Mouse (Mus musculus) frontal cortex, postnatal 14 days (tissue): ENCODE measurements at regions not wholly inside any gene's neighbourhood (a gene's known extent, or its start where the extent isn't known, plus 50 kb on each side); places are given as distances from the start of the nearest gene placed in this dataset.
"Not testable (repeated sequence)": the region's sequence is repeated elsewhere in the genome, so short reads cannot be mapped to it uniquely, and the experiment has no call there.

Source experiments
- DNase-seq, 2 experiments: peaks; one replicate each; pipeline ENCODE4 v3.0.0; 2022; ENCODE audit warnings: low spot score in 2 of 2

DNA sequence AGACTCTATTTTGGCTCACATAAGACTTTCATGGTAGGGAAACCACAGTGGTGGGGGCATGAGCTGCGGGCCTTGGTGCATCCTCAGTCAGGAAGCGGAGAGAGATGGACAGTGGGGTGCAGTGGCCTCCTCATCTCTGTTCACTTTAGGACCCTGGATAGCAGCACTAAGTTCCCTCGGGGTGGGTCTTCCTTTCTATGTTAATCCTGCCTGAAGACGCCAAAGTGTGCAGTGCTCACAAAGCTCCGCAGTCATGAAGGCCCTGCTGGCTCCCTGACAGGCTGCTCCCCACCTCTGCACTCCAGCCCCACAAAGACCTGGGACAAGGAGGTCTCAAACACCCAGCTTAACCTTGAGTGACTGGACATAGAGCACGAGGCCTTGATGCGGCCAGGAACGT, 56.8 kb downstream of the Sox1 start:
- DNase-seq = no peak

DNA sequence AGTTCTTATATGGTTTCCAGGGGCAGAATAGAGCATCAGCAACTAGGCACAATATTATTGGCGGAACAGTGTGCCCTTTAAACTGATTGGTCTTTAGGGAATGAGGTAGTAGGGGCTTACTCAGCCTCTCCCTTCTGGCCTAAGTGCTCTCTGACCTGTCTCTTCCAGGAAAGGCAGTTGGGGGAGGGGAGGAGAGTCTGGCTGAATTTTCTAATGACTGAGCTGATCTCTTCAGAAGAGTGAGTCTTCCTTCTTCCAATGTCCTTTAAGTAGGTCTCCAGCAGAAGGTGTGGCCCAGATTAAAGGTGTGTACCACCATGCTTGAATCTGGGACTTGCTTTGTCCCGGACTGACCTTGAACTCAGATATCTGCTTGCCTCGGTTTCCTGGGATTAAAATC, 60.3 kb downstream of the Sox1 start:
- DNase-seq = not testable (repeated sequence)

DNA sequence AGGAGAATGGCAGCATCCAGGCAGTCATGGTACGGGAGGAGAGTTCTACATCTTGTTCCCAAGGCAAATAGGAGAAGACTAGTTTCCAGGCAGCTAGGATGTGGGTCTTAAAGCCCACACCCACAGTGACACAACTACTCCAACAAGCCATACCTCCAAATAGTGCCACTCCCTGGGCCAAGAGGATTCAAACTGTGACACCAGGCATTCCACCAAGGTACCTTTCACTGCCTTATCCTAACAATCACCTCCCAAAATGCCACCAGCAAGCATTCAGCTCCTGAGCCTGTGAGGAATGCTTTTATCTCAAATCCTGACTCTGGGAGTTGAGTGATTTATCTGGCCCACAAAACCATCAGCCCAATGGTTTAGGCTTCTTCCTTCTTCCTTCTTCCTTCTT, 61.2 kb downstream of the Sox1 start:
- no peak for DNase-seq

DNA sequence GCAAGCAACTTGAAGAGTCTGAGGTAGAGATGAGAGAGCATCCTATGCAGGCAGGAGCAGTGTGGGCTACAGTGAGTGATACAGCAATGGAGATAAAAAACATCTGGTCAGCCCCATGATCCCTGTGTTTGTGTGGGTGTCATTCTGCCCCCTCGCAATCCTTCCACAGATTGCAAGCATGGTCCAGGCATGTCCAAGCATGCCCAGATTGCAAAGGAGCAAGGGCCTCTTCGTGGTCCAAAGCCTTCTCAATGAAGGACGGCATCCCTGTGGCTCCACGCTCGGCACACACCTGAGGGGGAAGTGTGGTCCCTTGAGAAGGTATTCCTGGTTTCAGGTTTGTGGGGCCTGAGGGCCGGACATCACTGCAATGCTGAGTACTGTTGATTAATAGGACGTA, 61.9 kb downstream of the Sox1 start:
- no peak for DNase-seq

DNA sequence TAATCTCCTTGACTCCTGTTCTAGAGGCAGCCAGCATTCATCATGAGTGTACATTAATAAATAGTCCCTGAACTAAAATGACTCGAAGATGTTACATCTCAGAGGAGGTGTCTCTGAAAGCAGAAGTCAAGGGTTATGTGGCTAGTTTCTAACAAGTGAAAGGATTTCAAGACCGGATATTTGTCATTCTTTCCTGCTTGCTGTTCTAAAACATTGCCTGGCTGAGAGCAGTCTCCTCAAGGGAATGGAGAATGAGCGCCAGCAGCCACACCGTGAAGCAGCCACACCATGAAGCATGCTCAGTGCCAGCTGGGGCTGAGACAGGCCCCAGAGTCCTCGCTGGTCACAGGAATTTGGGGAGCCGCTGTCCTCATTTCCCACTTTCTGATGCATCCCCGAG, 71.8 kb downstream of the Sox1 start:
- DNase-seq = no peak

DNA sequence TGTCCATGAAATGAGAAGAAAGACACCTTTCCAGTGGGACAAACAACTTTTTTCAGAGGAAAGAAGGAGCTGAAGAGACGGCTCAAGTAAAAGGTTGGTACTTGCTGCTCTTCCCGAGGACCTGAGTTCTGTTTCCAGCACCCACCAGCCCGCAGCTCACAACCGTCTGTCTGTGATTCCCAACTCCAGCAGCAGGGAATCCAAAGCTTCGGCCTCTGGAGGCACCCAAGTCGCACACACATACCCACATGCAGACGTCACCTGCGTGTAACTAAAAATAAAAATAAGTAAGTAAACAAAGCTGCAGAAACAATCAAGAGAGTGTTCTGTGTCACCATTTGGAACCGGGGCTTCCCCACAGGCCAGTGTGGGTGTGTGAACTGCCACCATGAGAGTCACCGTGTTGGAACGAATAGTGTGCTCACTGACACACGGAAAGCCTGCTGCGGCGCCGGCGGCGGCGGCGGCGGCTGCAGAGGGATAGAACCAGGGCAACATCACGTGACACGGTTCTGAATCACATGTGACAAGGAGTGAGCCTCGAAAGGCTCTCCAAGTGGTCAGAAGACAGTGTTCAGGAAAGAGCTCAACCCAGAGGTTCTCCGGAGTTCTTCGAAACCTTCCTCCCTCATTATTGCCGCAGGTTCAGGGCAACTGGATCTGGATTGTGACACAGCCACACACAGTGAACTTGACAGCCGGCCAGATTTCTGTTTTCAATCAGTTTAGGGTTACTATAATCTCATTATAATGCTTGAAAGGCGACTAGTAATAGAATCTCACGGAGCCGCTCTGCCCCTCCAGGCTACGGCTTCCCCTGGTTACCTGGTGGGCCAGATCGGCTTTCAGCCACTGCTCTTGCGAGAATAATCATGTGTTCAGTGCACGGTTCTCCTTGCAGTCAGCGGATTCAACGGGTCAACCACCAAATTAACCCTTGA, 72.6 kb downstream of the Sox1 start:
- DNase-seq = no peak

DNA sequence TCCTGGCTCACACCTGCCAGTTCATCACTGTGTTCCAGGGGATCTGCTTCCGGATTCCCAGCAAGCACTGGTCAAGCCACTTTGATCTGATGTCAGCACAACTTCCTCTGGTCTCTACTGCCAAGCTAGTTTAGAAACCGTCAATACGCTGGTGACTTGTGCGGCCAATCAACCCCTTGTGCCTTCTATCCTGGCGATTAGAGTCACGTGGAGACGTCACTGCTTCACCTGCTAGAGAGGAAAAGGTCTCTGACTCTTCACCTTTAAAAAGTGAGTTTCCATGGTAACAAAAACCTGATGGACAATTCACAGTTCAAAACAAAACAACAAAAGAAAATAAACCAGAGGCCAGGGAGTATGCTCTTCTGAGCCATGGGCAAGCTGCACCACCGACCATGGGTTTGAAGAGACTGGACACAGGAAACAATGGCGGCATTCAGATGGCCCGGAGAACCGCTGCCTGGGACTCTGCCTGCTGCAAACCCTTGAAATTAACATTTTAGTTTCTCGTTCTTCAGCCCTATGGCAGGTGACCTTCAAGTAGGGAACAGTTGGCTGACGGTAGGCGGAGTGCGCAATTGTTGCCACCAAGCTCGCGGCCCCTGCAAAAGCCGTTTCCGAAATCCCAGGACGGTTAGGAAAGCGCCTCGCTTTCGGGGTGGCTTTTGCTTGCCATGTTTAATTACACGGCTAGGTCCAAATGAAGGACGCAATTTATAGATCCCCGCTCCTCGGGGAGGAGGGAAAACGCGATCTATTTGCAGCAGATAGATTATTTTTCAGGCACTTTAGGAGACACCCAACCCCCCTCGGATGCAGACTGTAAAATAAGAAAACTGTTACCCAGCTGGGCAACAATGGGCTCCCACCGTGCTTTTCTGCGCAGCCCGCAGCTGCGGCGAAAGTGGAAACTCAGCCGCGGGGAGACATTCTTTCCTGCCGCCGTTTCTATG, 82.6 kb downstream of the Sox1 start:
- DNase-seq = no peak

DNA sequence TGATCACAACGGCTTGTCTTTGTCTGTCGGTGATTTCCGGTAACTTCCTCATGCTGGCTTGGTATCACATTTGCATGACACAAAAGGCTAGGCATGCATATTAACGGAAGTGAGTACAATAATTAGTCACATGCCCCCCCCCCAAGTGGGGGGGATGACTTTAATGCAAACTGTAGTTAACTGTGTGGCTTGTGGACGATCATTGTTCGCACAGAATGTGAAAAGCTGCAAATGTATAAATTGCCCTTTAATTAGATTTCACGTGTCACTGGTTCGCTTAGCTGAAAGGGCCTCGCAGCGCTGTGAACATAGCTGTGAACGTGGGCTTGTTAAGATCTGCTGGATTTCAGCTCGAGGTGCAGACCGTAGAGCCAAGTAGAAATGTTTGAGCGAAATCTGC, 86.8 kb downstream of the Sox1 start:
- no peak for DNase-seq

DNA sequence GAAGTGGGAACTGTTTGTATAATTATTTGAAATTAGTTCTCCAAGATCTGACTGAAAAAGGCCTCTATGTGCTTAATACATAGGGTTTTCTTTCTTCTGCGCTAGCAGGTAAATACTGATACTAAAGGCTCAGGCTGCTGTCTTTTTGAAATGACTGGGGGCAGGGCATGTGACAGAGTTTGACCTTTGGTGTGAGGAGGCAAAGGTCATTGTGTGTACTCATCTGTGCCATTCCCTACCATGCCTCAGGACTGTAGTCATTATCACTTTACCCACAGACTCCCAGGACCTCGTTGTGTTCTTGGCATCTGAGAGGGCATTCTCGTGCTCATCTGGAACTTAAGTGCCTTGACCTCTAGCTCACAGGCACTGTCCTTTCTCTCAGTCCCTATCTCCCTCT, 88.5 kb downstream of the Sox1 start:
- no peak for DNase-seq

DNA sequence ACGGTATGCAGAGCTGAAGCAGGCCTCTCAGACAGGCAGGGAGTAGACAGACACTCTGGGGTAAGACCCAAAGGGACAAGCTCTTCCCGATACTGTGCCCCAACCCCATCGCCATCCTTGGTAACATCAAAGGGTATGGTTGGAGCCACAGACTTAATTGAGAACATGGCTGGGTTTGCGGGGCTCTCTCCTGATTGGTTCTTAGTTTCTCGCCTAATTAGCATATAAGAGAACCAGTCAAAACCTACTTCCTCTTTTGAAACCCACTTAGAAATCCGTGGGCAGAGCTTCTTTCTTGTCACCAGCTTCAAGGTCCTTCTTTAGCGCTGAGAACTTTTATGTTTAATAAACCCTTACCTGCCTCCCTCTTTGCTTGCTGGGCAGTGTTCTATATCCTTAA, 87.5 kb upstream of the Spaca7 start:
- no peak for DNase-seq

DNA sequence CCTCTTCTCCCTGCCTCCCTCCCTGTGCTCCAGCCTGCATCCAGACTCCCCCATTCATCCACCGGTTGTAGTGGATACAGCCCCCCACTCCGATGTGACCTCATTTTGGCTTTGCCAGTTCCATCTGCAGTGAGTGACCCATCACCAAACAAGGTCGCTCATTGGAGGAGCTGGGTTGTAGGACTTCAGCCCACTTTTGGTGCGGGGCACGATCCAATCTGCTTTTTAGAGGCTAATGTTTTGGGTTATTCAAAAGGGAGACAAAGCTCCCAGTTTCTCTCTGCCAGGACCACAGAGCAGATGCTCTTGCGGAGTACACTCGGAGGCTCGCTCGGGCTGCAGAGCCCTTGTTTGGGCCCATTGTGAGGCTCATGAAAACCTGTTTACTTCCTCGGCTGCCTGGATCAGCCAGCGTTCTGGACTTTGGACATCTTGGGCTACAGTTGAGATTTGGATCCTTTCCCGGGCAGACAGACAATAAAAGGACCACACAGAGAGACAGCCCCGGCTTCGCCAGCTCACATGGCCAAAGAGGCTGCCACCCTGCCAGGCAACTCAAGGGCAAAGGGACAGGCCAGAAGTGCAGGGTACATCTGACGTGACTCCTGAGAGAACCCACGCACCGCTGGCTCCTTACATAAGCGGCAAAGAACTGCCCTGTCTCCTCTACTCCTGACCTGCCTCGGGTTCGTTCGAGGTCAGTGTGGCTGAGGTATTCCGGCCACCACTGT, 86.3 kb upstream of the Spaca7 start:
- peak; percentile 40 to 74 for DNase-seq

DNA sequence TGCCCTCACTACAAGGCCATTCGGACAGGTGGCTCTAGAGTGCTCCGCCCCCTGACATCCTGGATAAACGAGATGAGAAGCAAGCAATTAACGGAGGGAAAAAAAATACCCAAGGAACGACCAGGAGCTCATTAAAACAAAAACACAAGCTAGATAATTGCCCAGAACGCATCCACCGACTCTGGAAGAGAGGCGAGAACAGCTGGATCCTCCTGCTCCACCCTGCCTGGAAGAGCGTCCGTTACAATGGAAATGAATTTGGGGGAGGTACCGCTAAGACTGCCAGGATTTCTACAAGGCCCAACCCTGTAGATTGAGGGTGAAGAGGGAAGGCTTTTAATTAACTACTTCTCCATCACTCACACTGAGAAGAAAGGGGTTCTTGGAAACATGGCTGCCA, 85.6 kb upstream of the Spaca7 start:
- no peak for DNase-seq

DNA sequence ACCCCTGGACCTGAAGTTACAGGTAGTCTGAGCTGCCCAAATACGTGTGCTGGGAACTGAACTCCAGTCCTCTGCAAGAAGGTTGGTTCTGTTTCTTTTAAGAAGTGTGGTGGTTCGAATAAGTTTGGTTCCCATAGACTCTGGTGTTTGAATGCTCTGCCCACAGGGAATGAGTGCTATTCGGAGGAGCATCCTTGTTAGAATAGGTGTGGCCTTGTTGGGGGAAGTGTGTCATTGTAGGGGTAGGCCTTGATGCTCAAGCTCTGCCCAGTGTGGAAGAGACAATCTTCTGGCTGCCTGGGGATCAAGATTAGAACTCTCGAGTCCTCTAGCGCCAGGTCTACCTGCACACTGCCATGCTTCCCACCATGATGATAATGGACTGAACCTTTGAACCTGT, 83.6 kb upstream of the Spaca7 start:
- DNase-seq = no peak

DNA sequence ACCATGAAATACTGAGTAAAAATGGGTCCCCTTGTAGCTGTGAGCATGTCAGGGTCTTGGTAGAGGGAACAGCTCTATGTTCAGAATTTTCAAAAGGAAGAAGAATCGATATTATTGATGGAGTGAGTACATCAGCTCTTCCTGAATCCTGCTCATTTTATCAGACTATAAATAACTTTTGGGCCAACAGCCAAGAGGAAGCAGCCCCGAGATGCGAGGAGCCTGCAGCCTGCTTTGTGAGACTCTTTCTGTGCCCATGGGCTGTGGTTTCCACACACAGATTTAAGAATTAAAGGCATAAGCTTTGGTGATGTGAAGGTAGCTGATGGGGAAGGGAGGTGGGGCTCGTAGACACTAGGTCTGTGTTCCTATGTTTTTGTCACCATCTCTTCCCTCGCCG, 81.4 kb upstream of the Spaca7 start:
- DNase-seq = no peak

DNA sequence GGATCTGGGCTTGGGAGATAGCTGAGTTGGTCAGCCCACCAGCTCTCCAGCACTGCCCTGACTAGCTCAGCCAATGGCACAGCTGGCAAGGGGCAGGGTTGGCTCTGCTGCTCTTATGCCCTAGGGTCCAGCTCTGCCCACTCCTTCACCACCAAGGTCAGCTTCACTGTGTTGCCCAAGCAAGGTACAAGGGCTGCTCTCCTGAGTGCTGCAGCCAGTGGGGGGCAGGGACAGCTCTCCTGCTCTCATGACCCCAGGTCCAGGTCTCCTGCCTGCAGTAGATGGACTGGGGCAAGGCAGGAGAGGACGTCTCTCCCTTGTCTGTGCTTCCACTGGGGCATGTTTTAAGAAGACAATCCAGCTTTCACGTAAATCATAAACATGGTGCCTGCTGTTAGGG, 80.4 kb upstream of the Spaca7 start:
- no peak for DNase-seq

DNA sequence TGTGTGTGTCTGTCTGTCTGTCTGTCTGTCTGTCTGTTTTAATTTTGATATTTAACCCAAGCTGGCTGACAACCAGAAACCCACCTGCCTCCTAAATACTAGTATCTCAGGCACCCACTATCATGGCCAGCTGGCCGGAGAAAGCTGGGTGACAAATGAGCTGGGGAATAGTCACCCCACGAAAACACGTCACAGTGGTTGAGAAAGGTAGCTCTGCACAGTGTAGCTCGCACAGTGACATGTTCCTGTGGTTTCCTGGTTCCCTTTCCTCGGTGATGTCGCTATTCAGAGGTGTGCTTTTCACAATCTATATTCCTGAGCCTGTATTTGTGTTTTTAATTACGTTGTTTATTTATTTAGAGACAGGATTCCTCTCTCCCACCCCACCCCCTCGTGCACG, 78.3 kb upstream of the Spaca7 start:
- no peak for DNase-seq

DNA sequence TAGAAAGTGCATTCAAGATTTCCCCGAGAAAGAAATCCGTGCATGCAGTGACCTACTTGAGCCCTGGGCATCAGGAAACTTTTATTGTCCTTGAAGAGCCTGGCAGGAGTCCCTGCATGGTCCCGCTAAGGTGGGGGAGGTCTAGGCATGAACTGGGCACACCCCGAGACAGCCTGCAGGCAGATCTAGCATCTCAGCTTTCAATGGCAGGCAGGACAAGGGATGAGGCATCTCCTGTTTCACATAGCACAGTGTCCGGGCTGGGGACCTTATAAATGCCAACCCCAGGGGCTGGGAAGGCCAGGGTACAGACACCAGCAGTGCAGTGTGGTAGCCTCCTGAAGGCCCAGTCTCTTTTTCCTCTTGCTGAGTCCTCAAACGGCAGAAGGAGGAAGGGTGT, 75.4 kb upstream of the Spaca7 start:
- no peak for DNase-seq

DNA sequence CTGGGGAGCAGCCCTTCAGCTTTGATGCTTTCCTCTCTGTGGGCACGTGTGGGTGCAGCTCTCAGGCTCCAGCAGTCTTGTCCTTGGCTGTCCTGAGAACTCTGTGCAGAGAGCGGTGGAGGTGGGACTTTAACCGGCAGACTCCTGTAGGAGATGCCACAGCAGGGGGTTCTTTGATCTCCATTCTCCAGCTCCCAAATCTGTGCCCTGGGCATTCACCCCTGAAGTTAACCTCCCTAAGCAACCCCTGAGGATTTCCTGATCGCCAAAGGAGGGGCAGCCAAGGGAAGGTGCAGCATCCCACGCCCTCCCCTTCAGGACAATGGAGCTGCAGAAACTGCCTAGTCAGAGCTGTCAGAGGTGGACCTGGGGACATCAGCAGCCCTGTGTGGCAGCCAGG, 73.2 kb upstream of the Spaca7 start:
- no peak for DNase-seq

DNA sequence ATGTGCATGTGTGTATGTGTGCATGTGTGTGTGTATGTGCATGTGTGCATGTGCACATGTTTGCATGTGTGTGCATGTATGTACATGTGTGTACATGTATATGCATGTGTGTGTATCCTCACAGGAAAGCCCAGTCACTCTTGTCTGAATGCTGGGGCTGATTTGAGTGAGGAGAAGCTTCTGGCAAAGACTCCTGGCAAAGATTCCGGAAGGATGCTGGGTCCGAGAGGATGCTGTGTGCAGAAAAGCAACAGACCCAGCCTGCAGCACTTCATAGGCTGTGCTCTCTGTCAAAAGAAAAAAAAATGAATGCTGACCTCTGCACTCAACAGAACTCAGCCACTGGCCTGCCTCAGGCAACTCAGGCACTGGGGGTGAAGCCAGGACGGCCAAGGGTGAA, 72.5 kb upstream of the Spaca7 start:
- DNase-seq = no peak

DNA sequence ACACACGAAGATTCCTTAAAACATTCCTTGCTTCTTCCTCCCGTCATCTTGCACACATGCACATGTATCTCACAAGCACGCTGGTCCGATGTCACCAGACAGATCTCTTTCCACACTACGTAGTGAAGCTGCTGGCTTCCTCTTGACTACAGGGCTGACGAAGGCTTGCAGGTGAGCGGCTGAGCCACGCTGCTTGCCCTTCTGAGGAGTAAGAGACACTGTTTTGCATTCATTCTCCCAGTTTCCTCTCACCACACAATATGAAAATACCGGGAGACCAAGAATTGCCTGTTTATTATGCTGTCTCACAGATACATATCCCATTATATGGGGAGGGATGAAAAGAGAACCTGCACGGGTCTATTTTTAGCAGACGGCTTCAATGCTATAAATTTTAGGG, 71.0 kb upstream of the Spaca7 start:
- DNase-seq = no peak

DNA sequence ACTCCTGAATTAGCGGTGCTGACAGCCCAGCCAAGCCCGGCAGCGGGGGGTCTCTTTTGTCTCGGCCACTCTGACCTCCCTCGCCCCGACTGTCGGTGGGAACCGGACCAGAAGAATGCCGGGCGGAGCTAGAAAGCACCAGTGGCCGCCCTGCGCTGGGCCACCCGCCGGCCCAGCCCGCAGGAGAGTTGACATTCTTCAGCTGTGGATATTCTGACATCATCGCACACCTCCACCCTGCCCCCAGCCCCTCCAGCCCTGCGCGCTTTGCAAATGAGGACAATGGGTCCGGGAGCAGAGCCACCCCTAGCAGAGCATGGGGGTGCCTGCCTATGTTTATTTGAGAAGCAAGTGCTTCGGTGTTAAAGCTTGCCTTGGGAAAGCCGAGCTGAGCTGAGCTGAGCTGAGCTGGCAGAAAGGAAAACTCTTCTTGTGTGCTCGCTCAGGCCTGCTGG, 70.5 kb upstream of the Spaca7 start:
- DNase-seq = no peak

DNA sequence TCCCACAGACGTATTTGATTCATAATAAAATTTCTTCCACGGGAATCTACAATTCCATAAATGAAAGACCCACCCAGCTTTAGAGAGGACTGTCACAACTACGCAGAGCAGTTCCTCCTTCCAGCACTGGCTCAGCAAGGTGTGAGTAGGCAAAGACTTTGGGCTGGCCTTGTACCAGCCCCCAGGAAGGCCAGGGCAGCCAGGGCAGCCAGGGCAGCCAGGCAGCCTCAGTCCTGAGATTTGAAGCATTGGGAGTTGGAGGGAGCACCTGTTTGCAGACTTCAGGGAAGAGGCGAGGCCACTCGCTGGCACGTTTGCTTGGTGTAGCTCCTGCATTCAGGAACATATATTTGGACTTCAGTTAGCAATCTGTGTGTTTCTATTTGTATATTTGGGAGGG, 70.0 kb upstream of the Spaca7 start:
- DNase-seq = no peak
